Mouse (Mus musculus) ES-Bruce4 (cell line): ENCODE measurements around the gene Colgalt1. TPM values are rescaled to one million over a fixed set of nuclear protein-coding genes. Genes with fewer than 3 reads are reported as not detected.

ENCODE experiments used
- H3K27ac ChIP-seq: 2 replicates; pipeline ENCODE4 v1.5.1; 2012; ENCODE audit warnings: low read length, inconsistent platforms; ENCODE audit not compliant: insufficient read depth
- H3K27me3 ChIP-seq: 2 replicates; pipeline ENCODE4 v1.6.1; 2012; ENCODE audit warnings: mild to moderate bottlenecking, low read length, inconsistent platforms; ENCODE audit not compliant: control insufficient read depth, poor library complexity, insufficient read depth, severe bottlenecking
- H3K36me3 ChIP-seq: 2 replicates; pipeline ENCODE4 v1.6.1; 2012; ENCODE audit warnings: inconsistent platforms, mild to moderate bottlenecking, low read length, moderate library complexity; ENCODE audit not compliant: control insufficient read depth, poor library complexity, insufficient read depth, severe bottlenecking
- H3K4me1 ChIP-seq: one replicate; pipeline ENCODE4 v1.8.1; 2011; ENCODE audit warnings: low read length; ENCODE audit not compliant: control insufficient read depth, insufficient read depth
- H3K4me3 ChIP-seq: 2 replicates; pipeline ENCODE4 v1.5.1; 2011; ENCODE audit warnings: low read depth, mild to moderate bottlenecking, low read length
- H3K9ac ChIP-seq: 2 replicates; pipeline ENCODE4 v1.6.1; 2012; ENCODE audit warnings: low read depth, mild to moderate bottlenecking, inconsistent platforms; ENCODE audit not compliant: poor library complexity, severe bottlenecking
- H3K9me3 ChIP-seq: replicated peaks from 2 replicates; pipeline ENCODE4 v1.6.1; 2012; ENCODE audit warnings: mild to moderate bottlenecking, low read length, inconsistent platforms; ENCODE audit not compliant: control insufficient read depth, poor library complexity, insufficient read depth, severe bottlenecking
- CTCF ChIP-seq: IDR thresholded peaks from one replicate; pipeline ENCODE4 v1.8.1; 2011; ENCODE audit warnings: low read depth, low read length
- EP300 ChIP-seq: IDR thresholded peaks from 2 replicates; pipeline ENCODE4 v1.6.1; 2011; ENCODE audit warnings: low read depth, low read length; ENCODE audit not compliant: insufficient read depth
- POLR2A ChIP-seq: IDR thresholded peaks from one replicate; pipeline ENCODE4 v1.8.1; 2011; ENCODE audit warnings: low read length; ENCODE audit not compliant: insufficient read depth
- polyA plus RNA-seq: library from polyadenylated mRNA; stranded (reverse); fragments of >200 nt; gene quantifications from 2 replicates; pipeline ENCODE4 v1.2.4, GENCODE M21; 2011; ENCODE audit warnings: low read depth; ENCODE audit not compliant: missing spikeins, insufficient read depth, insufficient read length

Colgalt1 gene
- polyA plus RNA-seq, 1 experiment: 83.2 TPM

- no peak for TF ChIP-seq CTCF
- TF ChIP-seq POLR2A: no peak
- TF ChIP-seq EP300: no peak
- Histone ChIP-seq H3K4me1 (no peaks in the 10 kb centered on the region), H3K27me3 (no peaks in the 10 kb centered on the region), H3K36me3 (no peaks in the 10 kb centered on the region), H3K9ac (no peak overlapping the region), H3K27ac (no peak overlapping the region), H3K9me3 (no peaks in the 10 kb centered on the region), H3K4me3 (no peak overlapping the region)
These were observed 37.8 kb upstream of the Colgalt1 start for GRCm38 (mm10) chr8:71572847-71573633.

- Histone ChIP-seq H3K9ac (no peak overlapping the region), H3K27ac (no peak overlapping the region), H3K4me1 (no peaks in the 10 kb centered on the region), H3K4me3 (no peak overlapping the region), H3K36me3 (no peaks in the 10 kb centered on the region), H3K9me3 (no peaks in the 10 kb centered on the region), H3K27me3 (no peaks in the 10 kb centered on the region)
- TF ChIP-seq CTCF: no peak
- no peak for TF ChIP-seq EP300
- TF ChIP-seq POLR2A: no peak
These were observed 36.4 kb upstream of the Colgalt1 start for GRCm38 (mm10) chr8:71574426-71574825.

GRCm38 (mm10) chr8:71575020-71575419 is 35.8 kb upstream of the Colgalt1 start:
- no peaks in the 10 kb centered on the region for H3K36me3 ChIP-seq
- TF ChIP-seq POLR2A (no peak), CTCF (no peak), EP300 (no peak)
- H3K9ac ChIP-seq: no peak overlapping the region
- H3K9me3 ChIP-seq: no peaks in the 10 kb centered on the region
- H3K4me1 ChIP-seq: no peaks in the 10 kb centered on the region
- no peaks in the 10 kb centered on the region for H3K27me3 ChIP-seq
- no peak overlapping the region for H3K27ac ChIP-seq
- H3K4me3 ChIP-seq: no peak overlapping the region

GRCm38 (mm10) chr8:71577856-71578387 is 32.9 kb upstream of the Colgalt1 start:
- no peak overlapping the region for H3K27ac ChIP-seq
- H3K36me3 ChIP-seq: no peaks in the 10 kb centered on the region
- no peak overlapping the region for H3K9ac ChIP-seq
- H3K27me3 ChIP-seq: no peaks in the 10 kb centered on the region
- no peaks in the 10 kb centered on the region for H3K9me3 ChIP-seq
- TF ChIP-seq POLR2A (no peak), EP300 (no peak), CTCF (no peak)
- H3K4me1 ChIP-seq: peaks cover 2% of the 10 kb centered on the region
- no peak overlapping the region for H3K4me3 ChIP-seq

- Histone ChIP-seq H3K4me3 (peak overlapping the region; percentile 42; the same call in 1 of the 2 replicates), H3K36me3 (no peaks in the 10 kb centered on the region), H3K9ac (peak overlapping the region; percentile 43; the same call in 1 of the 2 replicates), H3K4me1 (peaks cover 2% of the 10 kb centered on the region), H3K27me3 (no peaks in the 10 kb centered on the region), H3K27ac (no peak overlapping the region), H3K9me3 (no peaks in the 10 kb centered on the region)
- no peak for TF ChIP-seq POLR2A
These were observed 31.8 kb upstream of the Colgalt1 start for GRCm38 (mm10) chr8:71579009-71579408.

GRCm38 (mm10) chr8:71579476-71579875 is 31.3 kb upstream of the Colgalt1 start:
- Histone ChIP-seq H3K36me3 (no peaks in the 10 kb centered on the region), H3K9me3 (no peaks in the 10 kb centered on the region), H3K27ac (no peak overlapping the region), H3K27me3 (no peaks in the 10 kb centered on the region), H3K4me3 (peak overlapping the region; percentile 42), H3K9ac (peak overlapping the region; percentile 43), H3K4me1 (peaks cover 2% of the 10 kb centered on the region)
- TF ChIP-seq CTCF (no peak), EP300 (no peak), POLR2A (no peak)
